Mouse (Mus musculus): ENCODE measurements around the gene Tmem131. TPM values are rescaled to one million over a fixed set of nuclear protein-coding genes. Genes with fewer than 3 reads are reported as not detected.

The Tmem131 gene
- polyA plus RNA-seq, 1 experiment, result 18.8 TPM

DNA sequence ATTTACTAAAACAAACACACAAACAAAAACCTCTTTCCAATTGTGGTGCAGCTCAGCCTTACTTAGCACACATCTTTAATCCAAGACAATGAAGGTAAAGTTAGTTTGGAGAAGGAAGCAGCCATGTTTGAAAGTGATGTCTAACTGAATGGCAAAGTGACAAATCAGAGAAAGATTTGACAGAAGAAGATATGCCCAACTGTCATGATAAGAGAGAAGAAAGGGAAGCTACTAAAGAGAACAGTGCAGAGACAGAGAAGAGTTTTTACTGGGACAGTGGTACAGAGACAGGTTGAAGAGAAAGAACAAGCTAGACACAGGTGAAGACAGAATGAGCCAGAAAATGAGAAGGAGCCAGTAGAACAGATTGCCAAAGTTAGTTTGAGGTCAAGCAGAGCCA is 19.6 kb downstream of the Tmem131 start:
- H3K36me3 ChIP-seq (ENCODE audit: control insufficient read depth, insufficient read depth, low read length), result no peaks in the 10 kb centered on the region
- H3K4me1 ChIP-seq (ENCODE audit: control insufficient read depth, insufficient read depth, low read length), result peaks cover 2% of the 10 kb centered on the region; the same call in 1 of the 2 replicates
- no peak for TF ChIP-seq CTCF (IDR thresholded peaks at IDR 0.05; ENCODE audit: control insufficient read depth, insufficient read depth, insufficient replicate concordance, low read depth, low read length)
- no peak for TF ChIP-seq POLR2A (IDR thresholded peaks at IDR 0.05; ENCODE audit: control insufficient read depth, low read depth, low read length)
- no peak overlapping the region for H3K27ac ChIP-seq (ENCODE audit: control insufficient read depth, insufficient read depth, low read depth, low read length)
- H3K4me3 ChIP-seq (ENCODE audit: control insufficient read depth, low read depth, low read length), result no peak overlapping the region
- no peaks in the 10 kb centered on the region for H3K27me3 ChIP-seq (ENCODE audit: control insufficient read depth, insufficient read depth, low read length)

DNA sequence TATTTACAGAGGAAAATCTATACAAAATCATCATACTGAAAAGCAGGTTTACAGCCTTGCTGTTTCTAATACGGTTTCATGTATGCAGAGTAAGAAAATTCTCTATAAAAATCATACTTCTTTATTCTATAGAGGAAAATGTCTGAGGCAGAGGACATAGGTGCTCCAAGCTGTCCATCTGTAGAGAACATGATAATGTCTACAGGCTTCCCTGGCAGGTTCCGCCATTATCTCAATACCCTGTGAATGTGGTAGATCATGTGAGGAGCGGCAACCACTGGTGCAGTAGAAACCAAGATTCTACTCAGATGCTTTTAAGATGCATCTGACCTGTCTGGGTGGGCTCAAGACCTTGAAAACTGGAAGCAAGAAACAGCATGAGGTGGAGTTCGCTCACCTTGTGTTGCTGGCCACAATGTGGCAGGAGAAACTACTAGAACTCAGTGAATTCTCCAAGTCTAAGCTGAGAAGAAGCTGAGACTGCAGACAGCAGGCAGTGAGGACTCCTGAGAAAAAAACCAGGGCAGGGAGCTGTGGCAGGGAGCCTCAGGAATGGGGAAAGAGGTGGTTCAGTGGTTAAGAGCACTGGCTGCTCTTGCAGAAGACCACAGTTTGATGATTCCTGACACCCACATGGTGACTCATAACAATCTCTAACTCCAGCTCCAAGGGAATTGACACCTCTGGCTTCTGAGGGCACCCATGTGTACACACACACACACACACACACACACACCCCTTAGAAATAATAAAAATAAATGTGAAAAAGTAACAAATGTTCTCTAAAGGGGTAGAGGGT is 20.6 kb downstream of the Tmem131 start:
- H3K4me1 ChIP-seq (ENCODE audit: control insufficient read depth, insufficient read depth, low read length), result peaks cover 2% of the 10 kb centered on the region; the same call in 1 of the 2 replicates
- no peaks in the 10 kb centered on the region for H3K36me3 ChIP-seq (ENCODE audit: control insufficient read depth, insufficient read depth, low read length)
- TF ChIP-seq POLR2A (IDR thresholded peaks at IDR 0.05; ENCODE audit: control insufficient read depth, low read depth, low read length) (no peak), CTCF (IDR thresholded peaks at IDR 0.05; ENCODE audit: control insufficient read depth, insufficient read depth, insufficient replicate concordance, low read depth, low read length) (no peak)
- H3K27me3 ChIP-seq (ENCODE audit: control insufficient read depth, insufficient read depth, low read length), result no peaks in the 10 kb centered on the region
- H3K27ac ChIP-seq (ENCODE audit: control insufficient read depth, insufficient read depth, low read depth, low read length), result no peak overlapping the region
- H3K4me3 ChIP-seq (ENCODE audit: control insufficient read depth, low read depth, low read length), result no peak overlapping the region

DNA sequence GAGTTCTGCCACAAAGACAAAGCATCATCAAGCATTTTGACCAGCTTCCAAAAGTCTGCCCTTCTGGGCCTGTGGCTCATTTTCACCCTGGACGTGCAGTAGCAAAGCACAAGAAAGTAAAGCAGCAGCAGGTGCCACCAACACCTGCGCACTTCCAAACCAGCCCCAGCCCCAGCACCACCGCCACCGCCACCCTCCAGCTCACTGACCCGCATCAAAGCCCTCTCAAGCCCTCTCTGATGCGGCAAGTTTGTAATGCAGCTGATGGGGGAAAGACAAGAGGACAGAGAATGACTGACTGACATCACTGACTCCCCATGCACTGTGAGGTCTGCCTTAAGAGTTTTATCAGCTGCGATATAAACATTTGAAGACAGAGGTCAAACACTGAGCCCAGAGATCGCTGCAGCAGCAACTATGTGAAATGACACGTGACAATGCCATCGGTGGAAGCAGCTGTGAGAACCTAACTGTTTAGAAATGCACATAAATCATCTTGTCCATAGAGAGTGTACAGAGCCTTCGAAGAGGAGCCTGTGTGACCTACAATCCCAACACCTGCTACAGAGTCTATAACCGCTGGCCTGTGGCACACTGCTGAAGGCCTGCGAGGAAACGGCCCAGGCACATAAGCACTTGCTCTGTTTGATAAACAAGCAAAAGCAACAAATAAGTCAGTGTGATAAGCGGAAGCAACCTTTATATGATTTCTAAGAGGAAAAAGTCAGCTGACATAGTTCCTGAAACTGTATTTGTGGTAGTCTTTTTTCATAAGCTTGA is 21.7 kb downstream of the Tmem131 start:
- Histone ChIP-seq H3K36me3 (ENCODE audit: control insufficient read depth, insufficient read depth, low read length) (no peaks in the 10 kb centered on the region), H3K4me3 (ENCODE audit: control insufficient read depth, low read depth, low read length) (no peak overlapping the region), H3K4me1 (ENCODE audit: control insufficient read depth, insufficient read depth, low read length) (peaks cover 2% of the 10 kb centered on the region; the same call in 1 of the 2 replicates), H3K27me3 (ENCODE audit: control insufficient read depth, insufficient read depth, low read length) (no peaks in the 10 kb centered on the region), H3K27ac (ENCODE audit: control insufficient read depth, insufficient read depth, low read depth, low read length) (no peak overlapping the region)
- TF ChIP-seq CTCF (IDR thresholded peaks at IDR 0.05; ENCODE audit: control insufficient read depth, insufficient read depth, insufficient replicate concordance, low read depth, low read length) (no peak), POLR2A (IDR thresholded peaks at IDR 0.05; ENCODE audit: control insufficient read depth, low read depth, low read length) (no peak)

DNA sequence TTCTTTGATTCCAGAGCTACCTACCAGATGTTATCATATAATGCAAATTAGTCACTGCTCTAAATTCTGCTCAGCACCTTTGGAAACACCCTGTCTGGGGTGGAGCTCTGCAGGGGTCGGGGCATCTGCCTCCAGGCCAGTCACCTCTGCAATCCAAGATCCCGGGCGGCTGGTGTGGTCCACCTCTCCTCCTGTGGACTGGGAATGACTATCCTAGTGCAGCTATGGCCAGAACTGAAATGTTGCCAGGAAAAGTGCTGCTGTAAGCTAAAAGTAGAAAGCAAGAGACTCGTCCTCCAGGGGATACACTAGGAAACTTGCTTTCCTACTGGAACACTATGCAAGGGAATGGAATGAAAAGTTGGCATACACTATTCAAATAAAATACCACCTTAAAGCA is 22.7 kb downstream of the Tmem131 start:
- no peaks in the 10 kb centered on the region for H3K36me3 ChIP-seq (ENCODE audit: control insufficient read depth, insufficient read depth, low read length)
- TF ChIP-seq CTCF (IDR thresholded peaks at IDR 0.05; ENCODE audit: control insufficient read depth, insufficient read depth, insufficient replicate concordance, low read depth, low read length) (no peak), POLR2A (IDR thresholded peaks at IDR 0.05; ENCODE audit: control insufficient read depth, low read depth, low read length) (no peak)
- H3K27me3 ChIP-seq (ENCODE audit: control insufficient read depth, insufficient read depth, low read length), result no peaks in the 10 kb centered on the region
- H3K4me1 ChIP-seq (ENCODE audit: control insufficient read depth, insufficient read depth, low read length), result peaks cover 2% of the 10 kb centered on the region; the same call in 1 of the 2 replicates
- peak overlapping the region; percentile 61 for H3K27ac ChIP-seq (ENCODE audit: control insufficient read depth, insufficient read depth, low read depth, low read length)
- no peak overlapping the region for H3K4me3 ChIP-seq (ENCODE audit: control insufficient read depth, low read depth, low read length)

DNA sequence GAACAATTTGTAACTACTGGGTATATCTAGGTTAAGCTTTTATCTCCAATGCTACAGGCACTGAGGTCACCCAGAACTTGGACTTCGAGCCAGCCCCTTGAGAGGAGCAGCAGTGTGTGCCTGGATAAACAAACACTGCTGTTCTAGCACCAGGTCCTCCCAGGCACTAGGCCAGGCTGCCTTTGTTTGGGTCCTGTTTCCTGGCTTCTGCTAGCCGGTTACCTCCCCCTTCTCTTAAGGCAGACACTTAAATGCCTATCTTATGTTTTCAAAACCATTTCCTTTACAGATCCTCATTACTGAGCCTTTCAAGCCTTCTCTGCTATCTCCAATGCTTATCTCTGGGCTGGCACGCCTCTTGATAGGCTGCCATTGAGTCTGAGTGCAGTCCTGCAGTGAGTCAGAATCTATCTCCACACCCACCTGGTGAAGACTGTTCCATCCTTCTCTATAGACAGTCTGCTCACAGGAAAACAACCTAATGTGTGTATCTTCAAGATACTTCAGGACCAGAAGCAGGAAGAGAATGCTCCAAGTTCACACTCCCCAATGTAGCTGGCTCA is 23.2 kb downstream of the Tmem131 start:
- no peaks in the 10 kb centered on the region for H3K27me3 ChIP-seq (ENCODE audit: control insufficient read depth, insufficient read depth, low read length)
- no peaks in the 10 kb centered on the region for H3K36me3 ChIP-seq (ENCODE audit: control insufficient read depth, insufficient read depth, low read length)
- H3K27ac ChIP-seq (ENCODE audit: control insufficient read depth, insufficient read depth, low read depth, low read length), result peak overlapping the region; percentile 61
- TF ChIP-seq CTCF (IDR thresholded peaks at IDR 0.05; ENCODE audit: control insufficient read depth, insufficient read depth, insufficient replicate concordance, low read depth, low read length) (no peak), POLR2A (IDR thresholded peaks at IDR 0.05; ENCODE audit: control insufficient read depth, low read depth, low read length) (no peak)
- H3K4me3 ChIP-seq (ENCODE audit: control insufficient read depth, low read depth, low read length), result no peak overlapping the region
- H3K4me1 ChIP-seq (ENCODE audit: control insufficient read depth, insufficient read depth, low read length), result peaks cover 2% of the 10 kb centered on the region; the same call in 1 of the 2 replicates

DNA sequence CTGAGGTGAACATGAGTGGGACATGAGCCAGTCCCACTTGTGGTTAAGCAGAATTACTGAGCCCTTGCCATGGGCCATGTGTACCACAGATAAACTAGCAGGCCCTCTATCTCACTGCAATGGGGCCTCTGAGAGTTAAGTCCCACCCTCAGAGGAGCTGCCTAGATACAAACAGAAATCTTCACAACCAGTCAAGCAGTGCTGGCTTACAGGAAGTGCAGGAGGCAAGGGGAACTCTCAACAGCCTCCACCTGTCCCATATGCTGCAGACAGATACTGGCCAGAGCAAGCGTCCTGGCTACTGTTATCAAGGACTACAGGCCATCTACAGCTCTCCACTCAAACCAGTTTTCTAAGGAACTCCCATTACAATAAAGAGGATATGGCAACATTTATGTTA is 23.7 kb downstream of the Tmem131 start:
- Histone ChIP-seq H3K4me1 (ENCODE audit: control insufficient read depth, insufficient read depth, low read length) (peaks cover 2% of the 10 kb centered on the region; the same call in 1 of the 2 replicates), H3K27ac (ENCODE audit: control insufficient read depth, insufficient read depth, low read depth, low read length) (no peak overlapping the region)
- TF ChIP-seq POLR2A (IDR thresholded peaks at IDR 0.05; ENCODE audit: control insufficient read depth, low read depth, low read length) (no peak), CTCF (IDR thresholded peaks at IDR 0.05; ENCODE audit: control insufficient read depth, insufficient read depth, insufficient replicate concordance, low read depth, low read length) (no peak)

DNA sequence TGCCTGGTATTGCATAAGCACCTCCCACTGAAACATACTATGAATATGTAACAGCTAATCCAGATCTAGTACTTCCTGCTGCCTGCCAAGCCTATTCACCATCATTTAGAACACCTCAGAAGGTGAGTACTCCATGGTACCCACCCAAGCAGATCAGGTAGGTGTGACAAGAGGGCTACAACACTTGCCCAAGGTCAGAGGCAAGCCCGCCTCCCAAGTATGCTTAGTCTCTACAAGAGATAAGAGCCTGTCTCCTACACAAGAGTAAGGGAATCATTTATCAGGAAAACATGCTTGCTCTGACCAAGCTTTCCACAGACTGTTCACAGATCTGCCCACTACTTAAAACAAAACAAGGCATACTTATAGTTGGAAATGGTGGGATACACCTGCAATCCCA is 26.0 kb downstream of the Tmem131 start:
- no peaks in the 10 kb centered on the region for H3K27me3 ChIP-seq (ENCODE audit: control insufficient read depth, insufficient read depth, low read length)
- H3K36me3 ChIP-seq (ENCODE audit: control insufficient read depth, insufficient read depth, low read length), result no peaks in the 10 kb centered on the region
- TF ChIP-seq CTCF (IDR thresholded peaks at IDR 0.05; ENCODE audit: control insufficient read depth, insufficient read depth, insufficient replicate concordance, low read depth, low read length), result no peak
- TF ChIP-seq POLR2A (IDR thresholded peaks at IDR 0.05; ENCODE audit: control insufficient read depth, low read depth, low read length), result no peak
- no peak overlapping the region for H3K4me3 ChIP-seq (ENCODE audit: control insufficient read depth, low read depth, low read length)
- H3K27ac ChIP-seq (ENCODE audit: control insufficient read depth, insufficient read depth, low read depth, low read length), result no peak overlapping the region
- H3K4me1 ChIP-seq (ENCODE audit: control insufficient read depth, insufficient read depth, low read length), result peaks cover 2% of the 10 kb centered on the region; the same call in 1 of the 2 replicates

More for the DNA sequence above, 23.7 kb downstream of the Tmem131 start:
- no peaks in the 10 kb centered on the region for H3K36me3 ChIP-seq (ENCODE audit: control insufficient read depth, insufficient read depth, low read length)
- H3K27me3 ChIP-seq (ENCODE audit: control insufficient read depth, insufficient read depth, low read length), result no peaks in the 10 kb centered on the region
- H3K4me3 ChIP-seq (ENCODE audit: control insufficient read depth, low read depth, low read length), result no peak overlapping the region
